Mouse (Mus musculus) stomach, embryonic 16.5 days (tissue): ENCODE data around the gene Lbx2. TPM values are rescaled to one million over a fixed set of nuclear protein-coding genes. Genes with fewer than 3 reads are reported as not detected.

ENCODE experiments used
- ATAC-seq: fragments of 200-750 bp; cut with Nextera tagmentation; 2 replicates; pipeline ENCODE4 v1.8.0; 2017; ENCODE audit warnings: moderate number of reproducible peaks, moderate TSS enrichment; ENCODE audit not compliant: insufficient read depth, low FRiP score
- H3K27ac ChIP-seq: fragments of 300-500 bp; sonication (generic); 2 replicates; pipeline ENCODE4 v1.5.1; 2014; ENCODE audit warnings: low read length
- H3K27me3 ChIP-seq: fragments of 300-500 bp; sonication (generic); 2 replicates; pipeline ENCODE4 v1.6.1; 2014; ENCODE audit warnings: low read length, control low read depth, mixed read lengths; ENCODE audit not compliant: control insufficient read depth, insufficient read depth
- H3K36me3 ChIP-seq: fragments of 300-500 bp; sonication (generic); 2 replicates; pipeline ENCODE4 v1.6.1; 2014; ENCODE audit warnings: low read length; ENCODE audit not compliant: control insufficient read depth, insufficient read depth
- H3K4me1 ChIP-seq: fragments of 300-500 bp; sonication (generic); 2 replicates; pipeline ENCODE4 v1.6.1; 2014; ENCODE audit warnings: low read length, control low read depth, mixed read lengths; ENCODE audit not compliant: control insufficient read depth, insufficient read depth
- H3K4me2 ChIP-seq: fragments of 300-500 bp; sonication (generic); 2 replicates; pipeline ENCODE4 v1.6.1; 2014; ENCODE audit warnings: low read depth, low read length, mixed read lengths
- H3K4me3 ChIP-seq: fragments of 300-500 bp; sonication (generic); replicated peaks from 2 replicates; pipeline ENCODE4 v1.5.1; 2014; ENCODE audit warnings: mild to moderate bottlenecking, low read length
- H3K9ac ChIP-seq: fragments of 300-500 bp; sonication (generic); 2 replicates; pipeline ENCODE4 v1.6.1; 2014; ENCODE audit warnings: low read length
- H3K9me3 ChIP-seq: fragments of 300-500 bp; sonication (generic); replicated peaks from 2 replicates; pipeline ENCODE4 v1.6.1; 2016; ENCODE audit warnings: low read length, control low read depth; ENCODE audit not compliant: control insufficient read depth
- WGBS: fragments of 180-500 bp; shearing (Covaris S2); extraction: QIAGEN DNeasy Blood & Tissue Kit; methylation state at CpG from one replicate; pipeline ENCODE4 v1.1.7; 2014; 5-methylcytosine and 5-hydroxymethylcytosine counted together
- polyA plus RNA-seq: library from polyadenylated mRNA; unstranded; fragments of >200 nt; fragmentation: Nextera tagmentation; extraction: Ambion mirVana; gene quantifications from 2 replicates; pipeline ENCODE4 v1.2.1, GENCODE M21; 2015

Lbx2 gene
- polyA plus RNA-seq, 1 experiment from 2014 or later: 0.58 TPM

- Histone ChIP-seq H3K27me3 (no peaks in the 10 kb centered on the region), H3K9ac (peak overlapping the region; percentile 93), H3K27ac (peak overlapping the region; percentile 30), H3K4me1 (peaks cover 15% of the 10 kb centered on the region), H3K9me3 (no peaks in the 10 kb centered on the region), H3K4me3 (peak overlapping the region; percentile 92), H3K4me2 (peak overlapping the region; percentile 89), H3K36me3 (no peaks in the 10 kb centered on the region)
- 1% methylated on average over 26 of the region's 26 CpGs for WGBS
- no peak for ATAC-seq
Observed at GRCm38 (mm10) chr6:83053136-83053960, 32.8 kb upstream of the Lbx2 start.

GRCm38 (mm10) chr6:83054074-83054851, 31.9 kb upstream of the Lbx2 start, which contains the start of gene Aup1:
Gene Aup1, plus strand, starts transcription at chr6:83054521.
- Histone ChIP-seq H3K4me2 (peak within 1 kb of the TSS; percentile 89), H3K4me3 (peak within 1 kb of the TSS; percentile 92), H3K27ac (peak within 1 kb of the TSS; percentile 81), H3K27me3 (no peaks in the 10 kb centered on the region), H3K36me3 (no peaks in the 10 kb centered on the region), H3K9ac (peak within 1 kb of the TSS; percentile 93), H3K9me3 (no peaks in the 10 kb centered on the region), H3K4me1 (peaks cover 15% of the 10 kb centered on the region)
- peak; percentile 96 for ATAC-seq
- WGBS: under 1% methylated on average over 63 of the region's 64 CpGs

- Histone ChIP-seq H3K4me1 (peaks cover 15% of the 10 kb centered on the region), H3K4me3 (peak within 1 kb of the TSS; percentile 92), H3K9me3 (no peaks in the 10 kb centered on the region), H3K36me3 (no peaks in the 10 kb centered on the region), H3K27me3 (no peaks in the 10 kb centered on the region), H3K27ac (peak within 1 kb of the TSS; percentile 81), H3K4me2 (peak within 1 kb of the TSS; percentile 89), H3K9ac (peak within 1 kb of the TSS; percentile 93)
- WGBS: under 1% methylated on average over 50 of the region's 50 CpGs
- ATAC-seq: peak; percentile 9
Observed at GRCm38 (mm10) chr6:83054871-83055431, 31.2 kb upstream of the Lbx2 start, which contains the start of gene Htra2. Gene Htra2, minus strand, starts transcription at chr6:83055273.

- ATAC-seq: peak; percentile 59
- Histone ChIP-seq H3K4me3 (peak within 1 kb of the TSS; percentile 32), H3K9me3 (no peaks in the 10 kb centered on the region), H3K27me3 (peaks cover 8% of the 10 kb centered on the region), H3K4me1 (peaks cover 12% of the 10 kb centered on the region), H3K9ac (peak within 1 kb of the TSS; percentile 57), H3K4me2 (peak within 1 kb of the TSS; percentile 43), H3K27ac (peak within 1 kb of the TSS; percentile 58; the same call in 1 of the 2 replicates), H3K36me3 (no peaks in the 10 kb centered on the region)
- 36% methylated on average over 3 of the region's 3 CpGs for WGBS
Observed at GRCm38 (mm10) chr6:83057790-83058189, 28.4 kb upstream of the Lbx2 start, which contains the start of gene Dqx1. Gene Dqx1, plus strand, starts transcription at chr6:83057844.

- H3K27ac ChIP-seq: no peak overlapping the region
- peak overlapping the region; percentile 57 for H3K9ac ChIP-seq
- H3K4me3 ChIP-seq: peak overlapping the region; percentile 32
Observed at GRCm38 (mm10) chr6:83058725-83059124, 27.4 kb upstream of the Lbx2 start.

GRCm38 (mm10) chr6:83065995-83066394, 20.2 kb upstream of the Lbx2 start:
- Histone ChIP-seq H3K4me2 (no peak overlapping the region), H3K4me1 (peaks cover 7% of the 10 kb centered on the region), H3K27me3 (peaks cover 87% of the 10 kb centered on the region), H3K9ac (no peak overlapping the region), H3K4me3 (no peak overlapping the region), H3K27ac (no peak overlapping the region), H3K9me3 (no peaks in the 10 kb centered on the region), H3K36me3 (no peaks in the 10 kb centered on the region)
- no peak for ATAC-seq
- 33% methylated on average over 8 of the region's 8 CpGs for WGBS

More at GRCm38 (mm10) chr6:83058725-83059124, 27.4 kb upstream of the Lbx2 start:
- WGBS: 89% methylated on average over 2 of the region's 2 CpGs
- Histone ChIP-seq H3K4me2 (peak overlapping the region; percentile 43), H3K4me1 (peaks cover 9% of the 10 kb centered on the region), H3K36me3 (no peaks in the 10 kb centered on the region), H3K9me3 (no peaks in the 10 kb centered on the region), H3K27me3 (peaks cover 17% of the 10 kb centered on the region)
- ATAC-seq: no peak

GRCm38 (mm10) chr6:83066441-83066840, 19.7 kb upstream of the Lbx2 start:
- H3K9me3 ChIP-seq: no peaks in the 10 kb centered on the region
- no peak overlapping the region for H3K9ac ChIP-seq
- no peak overlapping the region for H3K4me2 ChIP-seq
- H3K4me1 ChIP-seq: peaks cover 11% of the 10 kb centered on the region
- H3K4me3 ChIP-seq: no peak overlapping the region
- 32% methylated on average over 6 of the region's 6 CpGs for WGBS
- no peak for ATAC-seq
- H3K27me3 ChIP-seq: peaks cover 92% of the 10 kb centered on the region
- no peaks in the 10 kb centered on the region for H3K36me3 ChIP-seq
- no peak overlapping the region for H3K27ac ChIP-seq

GRCm38 (mm10) chr6:83068221-83068620, 17.9 kb upstream of the Lbx2 start:
- H3K9ac ChIP-seq: no peak overlapping the region
- H3K9me3 ChIP-seq: no peaks in the 10 kb centered on the region
- H3K4me2 ChIP-seq: no peak overlapping the region; the same call in 1 of the 2 replicates
- 9% methylated on average over 8 of the region's 8 CpGs for WGBS
- H3K27ac ChIP-seq: no peak overlapping the region
- peaks cover 96% of the 10 kb centered on the region for H3K27me3 ChIP-seq
- no peak for ATAC-seq
- peak overlapping the region; percentile 28 for H3K4me3 ChIP-seq
- peaks cover 11% of the 10 kb centered on the region for H3K4me1 ChIP-seq
- H3K36me3 ChIP-seq: no peaks in the 10 kb centered on the region
